Mouse (Mus musculus): ENCODE measurements around the gene Ccdc153. TPM values are rescaled to one million over a fixed set of nuclear protein-coding genes. Genes with fewer than 3 reads are reported as not detected.

Ccdc153 gene
- polyA plus RNA-seq, 1 experiment from 2014 or later = not detected

- no peaks in the 10 kb centered on the region for H3K9me3 ChIP-seq
- no peaks in the 10 kb centered on the region for H3K27me3 ChIP-seq (replicated peaks; ENCODE audit: low read depth, poor library complexity, severe bottlenecking)
- H3K36me3 ChIP-seq (replicated peaks) = peaks cover 17% of the 10 kb centered on the region
- peak overlapping the region; percentile 93 for H3K4me3 ChIP-seq
- no peak for DNase-seq (ENCODE audit: low spot score)
- peaks cover 33% of the 10 kb centered on the region for H3K4me1 ChIP-seq
- no peak overlapping the region for H3K27ac ChIP-seq (replicated peaks)
Measured at GRCm38 (mm10) chr9:44231609-44232008, 8.9 kb upstream of the Ccdc153 start.

DNA sequence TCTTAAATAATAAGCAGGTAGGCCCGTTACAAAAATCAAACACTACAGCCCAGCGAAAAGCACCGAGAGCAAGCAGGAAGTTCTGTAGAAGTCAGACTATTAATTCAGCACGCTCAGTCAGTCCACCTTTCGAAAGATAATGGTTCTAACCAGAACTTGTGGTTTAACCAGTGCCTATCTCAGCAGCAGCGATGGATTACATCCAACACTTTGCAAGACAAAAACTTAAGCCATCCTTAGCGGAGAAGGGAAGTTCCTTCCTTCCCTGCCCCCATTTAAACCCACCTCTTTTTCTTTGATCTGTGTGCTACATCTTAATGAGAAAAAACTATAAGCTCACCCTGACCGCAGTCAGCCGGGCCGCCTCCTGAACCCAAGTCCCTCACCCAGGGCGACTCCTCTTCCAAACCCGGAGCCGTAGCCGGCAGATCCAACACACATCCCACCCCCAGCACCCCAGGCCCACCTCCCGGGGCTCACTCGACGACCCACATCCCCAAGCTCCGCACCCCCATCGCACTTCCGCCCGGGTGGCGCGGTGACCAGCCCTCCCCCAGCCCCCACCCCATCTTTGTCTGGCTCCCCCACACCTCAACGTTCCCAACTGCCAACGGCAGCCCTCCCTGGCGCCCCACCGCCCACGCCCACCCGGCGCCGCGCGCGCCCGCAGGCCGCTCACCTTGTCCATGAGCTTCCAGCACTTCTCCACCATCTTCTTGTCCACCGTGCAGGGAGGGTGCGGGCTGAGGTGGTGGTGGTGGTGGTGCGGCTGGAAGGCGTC is 7.3 kb upstream of the Ccdc153 start:
- WGBS = under 1% methylated on average over 40 of the region's 40 CpGs
- no peak for DNase-seq (ENCODE audit: low spot score)
- no peaks in the 10 kb centered on the region for H3K27me3 ChIP-seq (replicated peaks; ENCODE audit: low read depth, poor library complexity, severe bottlenecking)
- H3K36me3 ChIP-seq (replicated peaks) = peaks cover 2% of the 10 kb centered on the region
- peak overlapping the region; percentile 93 for H3K4me3 ChIP-seq
- H3K27ac ChIP-seq (replicated peaks) = peak overlapping the region; percentile 97
- no peaks in the 10 kb centered on the region for H3K9me3 ChIP-seq
- peaks cover 40% of the 10 kb centered on the region for H3K4me1 ChIP-seq

DNA sequence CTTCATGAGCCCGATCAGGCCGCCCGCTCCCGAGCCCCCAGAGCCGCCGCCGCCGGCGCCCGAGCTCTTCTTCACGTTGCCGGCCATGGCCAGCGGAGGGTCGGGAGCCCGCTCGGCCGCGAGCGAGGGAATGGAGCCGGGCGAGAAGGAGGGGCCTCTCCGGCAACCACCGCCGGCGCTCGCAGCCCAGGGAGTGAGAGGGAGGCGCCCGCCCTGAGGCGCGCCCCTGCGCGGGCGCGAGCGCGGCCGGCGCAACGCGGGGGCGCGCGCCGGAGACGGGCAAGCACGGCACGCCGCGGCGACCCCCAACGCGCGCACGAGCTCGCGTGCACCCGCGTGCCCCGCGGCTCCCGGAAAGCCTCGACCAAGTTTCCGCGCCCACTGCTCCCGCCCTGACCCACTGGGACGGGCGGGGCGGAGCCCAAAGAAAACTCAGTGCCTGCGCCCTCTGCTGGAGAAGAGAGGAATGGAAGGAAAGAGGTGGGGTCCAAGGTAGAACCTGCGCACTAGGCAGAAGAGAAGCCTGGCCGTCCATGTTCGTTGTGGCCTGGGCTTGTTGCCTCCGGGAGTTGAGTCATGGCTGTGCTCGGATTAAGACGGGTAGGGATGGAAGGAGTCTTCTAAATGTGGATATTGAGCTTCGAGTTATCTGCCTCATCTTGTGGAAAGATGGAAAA is 6.5 kb upstream of the Ccdc153 start, which contains the start of gene Cbl:
Gene Cbl (minus strand): TSS at position 248 of the 677 bp plus-strand sequence.
- H3K27me3 ChIP-seq (replicated peaks; ENCODE audit: low read depth, poor library complexity, severe bottlenecking) = no peaks in the 10 kb centered on the region
- under 1% methylated on average over 76 of the region's 76 CpGs for WGBS
- peak within 1 kb of the TSS; percentile 93 for H3K4me3 ChIP-seq
- peak within 1 kb of the TSS; percentile 97 for H3K27ac ChIP-seq (replicated peaks)
- H3K9me3 ChIP-seq = no peaks in the 10 kb centered on the region
- H3K4me1 ChIP-seq = peaks cover 40% of the 10 kb centered on the region
- no peaks in the 10 kb centered on the region; the same call in 1 of the 2 replicates for H3K36me3 ChIP-seq (replicated peaks)
- DNase-seq (ENCODE audit: low spot score) = peak; percentile 99

DNA sequence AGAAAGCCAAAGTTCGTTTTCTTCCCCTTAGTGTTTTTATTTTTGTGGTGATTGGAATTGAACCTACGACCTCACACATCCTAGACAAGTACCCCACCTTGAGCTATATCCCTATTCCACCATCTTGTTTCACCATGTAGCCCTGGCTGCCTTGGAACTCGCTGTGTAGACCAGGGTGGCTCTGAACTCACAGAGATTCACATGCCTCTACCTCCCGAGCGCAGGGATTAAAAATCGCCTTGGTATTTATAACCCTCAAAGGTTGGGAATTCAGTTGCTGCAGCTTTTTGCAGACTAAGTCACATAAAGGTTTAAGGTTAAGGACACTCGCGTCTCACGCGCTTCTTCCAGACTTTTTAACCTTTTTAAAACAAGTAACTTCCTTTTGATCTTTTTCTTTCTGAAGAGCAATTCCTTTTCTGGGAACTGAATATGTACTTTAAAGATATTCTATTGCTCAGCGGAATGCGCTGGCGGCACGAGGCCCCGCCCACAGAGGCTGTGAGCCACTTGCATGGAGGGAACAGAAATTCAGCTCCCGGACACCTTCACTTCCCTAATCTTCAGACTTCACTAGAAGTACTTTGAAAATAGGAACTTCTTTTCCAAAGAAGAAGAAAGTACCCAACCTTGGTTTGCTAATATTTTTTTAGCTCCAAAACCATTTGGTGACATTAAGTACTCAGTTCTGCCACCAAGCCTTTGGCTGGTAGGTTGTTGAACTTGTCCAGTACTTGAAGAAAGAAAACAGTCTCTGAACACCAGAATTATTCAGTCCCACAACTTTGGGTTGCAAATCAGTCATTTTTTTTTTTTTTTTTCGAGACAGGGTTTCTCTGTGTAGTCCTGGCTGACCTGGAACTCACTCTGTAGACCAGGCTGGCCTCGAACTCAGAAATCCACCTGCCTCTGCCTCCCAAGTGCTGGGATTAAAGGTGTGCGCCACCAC is 5.7 kb upstream of the Ccdc153 start:
- Histone ChIP-seq H3K4me1 (peaks cover 40% of the 10 kb centered on the region), H3K27ac (replicated peaks) (peak overlapping the region; percentile 97), H3K4me3 (peak overlapping the region; percentile 93), H3K36me3 (replicated peaks) (no peaks in the 10 kb centered on the region), H3K9me3 (no peaks in the 10 kb centered on the region), H3K27me3 (replicated peaks; ENCODE audit: low read depth, poor library complexity, severe bottlenecking) (no peaks in the 10 kb centered on the region)
- DNase-seq (ENCODE audit: low spot score) = peak; percentile 44
- WGBS = 28% methylated on average over 19 of the region's 19 CpGs

DNA sequence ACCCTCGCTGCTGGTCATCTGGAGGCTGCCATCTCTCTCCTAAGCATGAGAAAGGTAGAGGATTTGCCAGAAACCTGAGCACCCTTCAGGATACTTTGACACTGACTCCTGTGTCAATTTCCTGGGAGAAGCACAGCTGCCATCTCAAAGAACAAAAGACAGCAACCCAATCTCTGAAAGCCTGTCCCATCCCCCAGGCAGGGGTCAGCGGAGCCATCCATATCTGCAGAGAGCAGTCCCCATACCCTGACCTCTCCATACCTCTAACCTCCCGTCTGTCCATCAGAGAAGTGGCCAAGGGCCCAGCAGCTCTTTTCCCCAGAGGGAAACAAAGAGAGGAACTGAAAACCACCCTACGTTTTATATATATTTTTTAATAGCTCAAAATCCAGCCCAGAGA is 3.9 kb upstream of the Ccdc153 start:
- Histone ChIP-seq H3K27me3 (replicated peaks; ENCODE audit: low read depth, poor library complexity, severe bottlenecking) (no peaks in the 10 kb centered on the region), H3K27ac (replicated peaks) (peak overlapping the region; percentile 30; the same call in 1 of the 2 replicates), H3K36me3 (replicated peaks) (no peaks in the 10 kb centered on the region), H3K9me3 (no peaks in the 10 kb centered on the region), H3K4me3 (no peak overlapping the region), H3K4me1 (peaks cover 36% of the 10 kb centered on the region)
- 47% methylated on average over 4 of the region's 4 CpGs for WGBS
- no peak for DNase-seq (ENCODE audit: low spot score)

- Histone ChIP-seq H3K27me3 (replicated peaks; ENCODE audit: low read depth, poor library complexity, severe bottlenecking) (no peaks in the 10 kb centered on the region), H3K27ac (replicated peaks) (no peak overlapping the region; the same call in 1 of the 2 replicates), H3K9me3 (no peaks in the 10 kb centered on the region), H3K36me3 (replicated peaks) (no peaks in the 10 kb centered on the region), H3K4me3 (no peak overlapping the region), H3K4me1 (peaks cover 30% of the 10 kb centered on the region)
- 64% methylated on average over 4 of the region's 4 CpGs for whole genome bisulfite sequencing
- DNase-seq (ENCODE audit: low spot score) = no peak
Measured at GRCm38 (mm10) chr9:44237128-44237527, 3.3 kb upstream of the Ccdc153 start.

GRCm38 (mm10) chr9:44238501-44239190 is 1.8 kb upstream of the Ccdc153 start:
- Histone ChIP-seq H3K27ac (replicated peaks) (no peak overlapping the region), H3K4me3 (no peak overlapping the region), H3K36me3 (replicated peaks) (no peaks in the 10 kb centered on the region), H3K27me3 (replicated peaks; ENCODE audit: low read depth, poor library complexity, severe bottlenecking) (no peaks in the 10 kb centered on the region), H3K9me3 (no peaks in the 10 kb centered on the region), H3K4me1 (peaks cover 23% of the 10 kb centered on the region)
- DNase-seq (ENCODE audit: low spot score) = no peak
- 82% methylated on average over 17 of the region's 17 CpGs for WGBS

DNA sequence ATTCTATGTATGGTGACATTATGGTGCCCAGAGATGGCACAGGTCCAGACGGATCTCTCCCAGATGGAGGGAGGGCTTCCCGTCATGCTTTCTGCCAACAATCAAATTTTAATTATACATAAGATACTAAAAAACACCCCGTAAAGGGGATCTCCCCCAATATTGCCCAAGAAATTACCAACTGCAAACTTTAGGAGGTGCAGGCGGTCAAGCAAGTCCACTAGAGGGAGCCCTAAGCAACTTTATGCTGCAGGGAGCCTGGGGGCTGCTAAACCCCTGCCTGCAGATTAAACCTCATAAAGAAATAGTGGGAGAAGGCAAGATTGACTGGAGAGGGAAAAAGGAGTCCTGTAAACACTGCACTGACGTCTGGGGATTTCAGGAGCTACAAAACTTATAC is 1.0 kb upstream of the Ccdc153 start:
- Histone ChIP-seq H3K4me3 (no peak overlapping the region), H3K27me3 (replicated peaks; ENCODE audit: low read depth, poor library complexity, severe bottlenecking) (no peaks in the 10 kb centered on the region), H3K36me3 (replicated peaks) (no peaks in the 10 kb centered on the region), H3K27ac (replicated peaks) (no peak overlapping the region), H3K9me3 (no peaks in the 10 kb centered on the region), H3K4me1 (peaks cover 19% of the 10 kb centered on the region)
- WGBS = 13% methylated on average over 5 of the region's 5 CpGs
- DNase-seq (ENCODE audit: low spot score) = peak; percentile 69

DNA sequence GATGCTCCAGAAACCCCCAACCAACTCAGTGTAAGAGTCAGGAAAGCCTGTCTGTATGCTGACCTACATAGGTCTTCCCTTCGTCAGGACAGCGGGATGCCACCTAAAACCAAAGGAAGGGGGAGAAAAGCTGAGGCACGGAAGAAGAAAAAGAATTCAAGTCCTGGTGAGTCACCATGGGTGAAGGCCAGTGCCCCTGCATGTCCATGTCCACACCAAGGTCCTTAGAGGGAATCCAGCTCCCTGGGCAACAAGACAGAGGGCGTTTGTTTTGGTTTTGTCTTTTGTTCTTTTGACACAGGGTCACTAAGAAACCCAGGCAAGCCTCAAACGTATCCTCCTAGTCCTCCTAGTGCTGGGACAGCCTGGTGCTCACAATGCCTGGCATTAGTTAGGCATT is 435 bp downstream of the Ccdc153 start:
- DNase-seq (ENCODE audit: low spot score) = no peak
- H3K4me3 ChIP-seq = no peak overlapping the region
- 50% methylated on average over 5 of the region's 5 CpGs for WGBS
- H3K27me3 ChIP-seq (replicated peaks; ENCODE audit: low read depth, poor library complexity, severe bottlenecking) = no peaks in the 10 kb centered on the region
- H3K27ac ChIP-seq (replicated peaks) = no peak overlapping the region
- H3K36me3 ChIP-seq (replicated peaks) = no peaks in the 10 kb centered on the region
- peaks cover 14% of the 10 kb centered on the region for H3K4me1 ChIP-seq
- no peaks in the 10 kb centered on the region for H3K9me3 ChIP-seq

- no peak for DNase-seq (ENCODE audit: low spot score)
- Histone ChIP-seq H3K27ac (replicated peaks) (no peak overlapping the region), H3K27me3 (replicated peaks; ENCODE audit: low read depth, poor library complexity, severe bottlenecking) (no peaks in the 10 kb centered on the region), H3K36me3 (replicated peaks) (no peaks in the 10 kb centered on the region), H3K4me3 (no peak overlapping the region), H3K9me3 (no peaks in the 10 kb centered on the region), H3K4me1 (peaks cover 12% of the 10 kb centered on the region)
- WGBS = 74% methylated on average over 9 of the region's 9 CpGs
Measured at GRCm38 (mm10) chr9:44241418-44241817, 942 bp downstream of the Ccdc153 start.

GRCm38 (mm10) chr9:44243621-44244020 is 3.1 kb downstream of the Ccdc153 start:
- no peak overlapping the region for H3K27ac ChIP-seq (replicated peaks)
- peaks cover 4% of the 10 kb centered on the region; the same call in 1 of the 2 replicates for H3K4me1 ChIP-seq
- no peaks in the 10 kb centered on the region for H3K9me3 ChIP-seq
- no peaks in the 10 kb centered on the region for H3K27me3 ChIP-seq (replicated peaks; ENCODE audit: low read depth, poor library complexity, severe bottlenecking)
- 59% methylated on average over 2 of the region's 2 CpGs for WGBS
- DNase-seq (ENCODE audit: low spot score) = no peak
- no peak overlapping the region for H3K4me3 ChIP-seq
- H3K36me3 ChIP-seq (replicated peaks) = no peaks in the 10 kb centered on the region

DNA sequence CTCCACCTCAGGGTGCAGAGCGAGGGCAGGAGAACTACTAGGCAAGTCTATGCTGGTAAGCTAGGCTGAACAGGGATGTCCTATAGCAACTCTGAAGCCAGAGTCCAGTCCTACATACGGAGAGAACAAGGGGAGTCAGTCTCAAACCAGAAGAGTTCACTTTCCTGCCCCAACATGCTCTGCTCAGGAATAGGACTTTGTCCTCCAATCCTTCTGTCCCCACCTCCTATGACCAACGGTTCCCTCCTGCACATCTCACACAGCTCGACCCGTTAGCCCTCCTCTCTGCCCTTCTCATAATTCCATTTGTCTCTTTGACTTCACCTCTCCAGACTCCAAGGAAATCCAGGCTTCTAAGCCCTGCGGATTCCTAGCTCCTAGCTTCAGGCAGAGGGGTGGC is 7.4 kb downstream of the Ccdc153 start:
- whole genome bisulfite sequencing = 84% methylated on average over 6 of the region's 6 CpGs
- DNase-seq (ENCODE audit: low spot score) = no peak
- Histone ChIP-seq H3K4me1 (peaks cover 10% of the 10 kb centered on the region; the same call in 1 of the 2 replicates), H3K9me3 (no peaks in the 10 kb centered on the region), H3K4me3 (no peak overlapping the region), H3K27me3 (replicated peaks; ENCODE audit: low read depth, poor library complexity, severe bottlenecking) (peaks cover 30% of the 10 kb centered on the region), H3K36me3 (replicated peaks) (no peaks in the 10 kb centered on the region), H3K27ac (replicated peaks) (no peak overlapping the region)
